Mouse (Mus musculus) embryonic stem cell, embryonic (primary cell): ENCODE measurements around the gene Rdh16f1.
"Not testable (repeated sequence)": the region's sequence is repeated elsewhere in the genome, so short reads cannot be mapped to it uniquely, and the experiment has no call there.

Source experiments
- CTCF ChIA-PET, 4 experiments: fragments of 300-600 bp in 2 of 4; fragments of 350-600 bp in 2 of 4; sonication (Branson Sonifier 250); formaldehyde crosslinking; loops; one replicate each; lab custom pipeline; 2022; ENCODE audit warnings: inconsistent platforms in 2 of 4; lab: Charles Lee
- POLR2A ChIA-PET, 4 experiments: fragments of 300-600 bp in 2 of 4; fragments of 350-600 bp in 2 of 4; sonication (Branson Sonifier 250); formaldehyde crosslinking; loops; one replicate each; lab custom pipeline; 2022; ENCODE audit warnings: antibody characterized with exemption in 4 of 4, inconsistent platforms in 1 of 4; lab: Charles Lee

The Rdh16f1 gene

DNA sequence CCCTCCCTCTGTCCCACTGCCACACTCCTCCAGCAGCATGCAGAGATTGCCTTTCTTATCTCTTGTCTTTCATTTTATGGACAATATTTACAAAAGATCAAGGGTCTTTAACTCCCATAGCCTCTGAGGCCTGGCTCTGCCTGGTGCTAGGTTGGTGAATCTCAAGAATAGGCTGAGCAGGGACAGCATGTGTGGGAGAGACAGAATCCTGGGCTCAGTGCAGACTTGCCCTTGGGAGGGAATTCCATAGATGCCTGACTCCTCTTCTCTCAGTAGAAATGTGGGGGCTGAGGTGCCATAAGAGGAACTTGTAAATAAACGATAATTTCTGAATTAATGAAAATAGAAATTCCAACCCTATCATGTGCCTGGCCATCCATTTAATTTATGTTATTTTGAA, 7.0 kb downstream of the Rdh16f1 start:
- POLR2A ChIA-PET, result no interaction called here
- CTCF ChIA-PET, result no interaction called here

DNA sequence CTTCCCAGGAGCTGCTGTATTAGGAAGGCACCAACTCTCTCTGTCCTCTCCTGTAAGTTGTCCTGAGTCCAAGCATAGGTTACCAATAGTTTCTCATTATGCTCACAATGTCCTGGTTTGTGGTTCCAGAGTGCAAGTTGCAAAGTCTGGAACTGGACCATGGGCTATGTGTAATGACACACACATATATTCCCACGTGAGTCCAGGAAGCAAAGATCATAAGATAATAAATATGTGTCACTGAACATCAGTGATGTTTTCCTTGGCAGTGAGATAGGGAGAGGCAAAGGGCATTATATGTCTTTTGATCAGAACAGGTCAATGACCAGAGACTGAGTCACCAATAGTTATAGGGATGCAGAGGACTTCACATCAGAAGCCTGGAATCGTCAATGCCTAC, 16.4 kb downstream of the Rdh16f1 start, which contains the start of gene Rdh9:
Rdh9 (plus strand) TSS at position 376 of the 400 bp plus-strand sequence.
- CTCF ChIA-PET, result no interaction called here
- POLR2A ChIA-PET, result interaction anchor here in 1 of 4 experiments (0.8 kb wide), 1 partner anchor 259 kb away, joined by 3 read pairs; no protein-coding TSS in a partner anchor

DNA sequence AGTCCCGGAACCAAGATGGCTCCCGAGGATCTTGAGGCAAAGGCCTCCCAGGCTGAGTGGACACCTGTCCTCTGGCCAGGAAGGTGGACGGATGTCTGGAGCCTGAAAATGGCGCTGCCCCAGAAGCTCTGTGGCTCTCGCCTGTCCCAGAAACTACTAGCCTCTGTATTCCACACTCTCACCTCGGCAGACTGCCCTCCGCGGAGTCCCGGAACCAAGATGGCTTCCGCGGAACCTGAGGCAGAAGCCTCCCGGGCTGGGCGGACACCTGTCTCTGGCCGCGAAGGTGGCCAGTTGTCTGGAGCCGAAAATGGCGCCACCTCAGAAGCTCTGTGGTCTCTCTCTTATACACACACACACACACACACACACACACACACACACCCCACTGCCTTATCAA, 22.7 kb downstream of the Rdh16f1 start:
- CTCF ChIA-PET, result interaction anchor here in 1 of 4 experiments (0.7 kb wide), 1 partner anchor 158 kb away, joined by 3 read pairs; no protein-coding TSS in a partner anchor

DNA sequence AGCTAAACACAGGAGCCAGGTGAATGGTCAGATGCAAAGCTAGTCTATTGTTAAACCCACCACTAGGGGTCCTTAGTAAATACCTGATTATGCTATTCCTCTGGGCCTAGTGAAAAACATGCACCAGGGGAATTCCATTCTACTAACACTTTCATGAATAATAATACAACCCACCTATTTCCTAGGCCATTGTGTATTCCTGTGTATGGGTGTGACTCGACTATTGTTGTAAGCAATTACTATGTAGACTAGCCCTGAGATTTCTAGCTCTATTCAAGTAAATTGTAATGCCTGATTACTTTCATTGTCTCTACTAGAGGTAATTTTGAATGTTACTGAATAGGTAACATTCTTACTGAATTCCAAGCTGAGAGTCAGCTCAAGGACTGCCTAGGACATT, 25.8 kb downstream of the Rdh16f1 start:
- POLR2A ChIA-PET, result interaction anchor here in 1 of 4 experiments (0.8 kb wide), 1 partner anchor 40 kb away, joined by 3 read pairs; no protein-coding TSS in a partner anchor

More for the DNA sequence above, 22.7 kb downstream of the Rdh16f1 start:
- POLR2A ChIA-PET, result interaction anchor here in 1 of 4 experiments (0.7 kb wide), 1 partner anchor 10 kb away, joined by 3 read pairs; no protein-coding TSS in a partner anchor

DNA sequence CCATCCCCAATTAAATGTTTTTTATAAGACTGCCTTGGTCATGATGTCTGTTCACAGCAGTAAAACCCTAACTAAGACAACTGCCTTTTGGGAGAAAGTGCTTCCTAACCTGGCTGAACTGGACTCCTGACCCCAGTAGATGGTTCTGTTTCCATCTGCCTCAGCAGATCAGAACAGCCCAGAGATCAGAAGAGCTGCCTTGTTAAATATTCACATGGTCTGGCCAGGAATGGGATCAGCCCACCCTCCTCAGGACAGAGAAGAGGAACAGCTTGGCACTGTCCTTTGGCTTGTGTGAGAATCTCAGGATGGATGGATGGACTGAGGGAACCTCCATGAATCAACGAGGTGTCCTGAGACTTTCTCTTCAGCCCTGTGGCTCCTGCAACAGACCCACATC, 39.7 kb downstream of the Rdh16f1 start:
- ChIA-PET CTCF (interaction anchor here in 1 of 4 experiments (0.6 kb wide), 1 partner anchor 155 kb away, joined by 4 read pairs; no protein-coding TSS in a partner anchor), POLR2A (interaction anchor here in 1 of 4 experiments (0.6 kb wide), 1 partner anchor 829 kb away, joined by 3 read pairs; no protein-coding TSS in a partner anchor)

More for the DNA sequence above, 25.8 kb downstream of the Rdh16f1 start:
- CTCF ChIA-PET, result not testable (repeated sequence)

DNA sequence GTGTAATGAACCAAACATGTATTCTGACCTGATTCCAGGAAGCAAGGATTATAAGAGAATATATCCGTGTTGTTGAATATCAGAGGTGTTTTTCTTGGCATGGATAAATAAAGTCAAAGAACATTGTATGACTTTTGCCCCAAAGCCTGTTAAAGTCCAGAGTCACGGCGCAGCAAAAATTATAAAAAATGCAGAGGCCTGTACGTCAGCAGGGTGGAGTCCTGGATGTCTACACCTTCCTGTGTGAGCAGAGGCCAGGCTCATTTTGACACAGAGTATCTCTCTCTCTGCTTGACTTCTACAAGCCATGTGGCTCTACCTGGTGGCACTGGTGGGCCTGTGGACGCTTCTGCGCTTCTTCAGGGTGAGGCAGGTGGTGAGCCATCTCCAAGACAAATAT, 41.3 kb downstream of the Rdh16f1 start, which contains the start of gene Rdh16:
Rdh16 (plus strand) TSS at position 262 of the 400 bp plus-strand sequence.
- ChIA-PET CTCF (no interaction called here), POLR2A (no interaction called here)

DNA sequence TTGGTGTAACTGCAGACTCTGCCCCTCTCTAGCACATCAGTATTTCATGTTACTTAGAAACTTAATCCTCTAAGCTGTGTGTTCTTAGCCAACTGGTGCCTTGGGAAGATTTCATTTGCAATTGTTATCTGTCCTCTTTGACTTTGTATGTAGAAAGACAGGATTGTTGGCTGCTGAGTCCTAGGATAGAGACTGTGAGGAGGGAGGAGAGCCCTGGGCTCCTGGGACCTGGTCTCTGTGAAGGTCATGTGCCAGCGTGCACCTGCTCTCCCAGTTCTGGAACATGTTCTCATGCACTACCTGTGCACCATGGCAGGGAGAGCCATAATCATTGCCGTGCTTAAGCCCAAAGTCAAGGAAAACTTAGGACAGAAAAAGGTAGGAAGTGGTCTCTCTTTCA, 42.0 kb downstream of the Rdh16f1 start:
- ChIA-PET CTCF (no interaction called here), POLR2A (no interaction called here)

DNA sequence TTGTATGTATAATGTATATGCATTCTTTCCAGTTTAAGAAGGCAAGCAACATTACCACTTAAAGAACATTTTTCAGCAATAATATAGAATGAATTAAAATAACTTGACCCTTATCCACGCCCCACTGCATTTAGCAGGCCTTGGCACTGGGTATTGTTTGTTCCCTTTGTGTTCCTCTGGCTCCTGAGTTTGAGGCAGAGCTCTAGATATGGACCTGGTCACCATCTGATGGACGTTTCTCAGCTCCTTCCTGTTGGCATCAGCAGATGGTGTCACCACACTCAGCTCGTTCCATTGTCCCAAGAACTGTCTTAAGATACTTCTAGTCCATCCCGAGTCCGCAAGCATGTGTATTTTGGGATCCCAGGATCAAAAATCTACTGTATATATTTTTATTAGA, 42.6 kb downstream of the Rdh16f1 start:
- POLR2A ChIA-PET, result interaction anchor here in 1 of 4 experiments (0.6 kb wide), 1 partner anchor 143 kb away, joined by 3 read pairs; no protein-coding TSS in a partner anchor
- CTCF ChIA-PET, result no interaction called here

DNA sequence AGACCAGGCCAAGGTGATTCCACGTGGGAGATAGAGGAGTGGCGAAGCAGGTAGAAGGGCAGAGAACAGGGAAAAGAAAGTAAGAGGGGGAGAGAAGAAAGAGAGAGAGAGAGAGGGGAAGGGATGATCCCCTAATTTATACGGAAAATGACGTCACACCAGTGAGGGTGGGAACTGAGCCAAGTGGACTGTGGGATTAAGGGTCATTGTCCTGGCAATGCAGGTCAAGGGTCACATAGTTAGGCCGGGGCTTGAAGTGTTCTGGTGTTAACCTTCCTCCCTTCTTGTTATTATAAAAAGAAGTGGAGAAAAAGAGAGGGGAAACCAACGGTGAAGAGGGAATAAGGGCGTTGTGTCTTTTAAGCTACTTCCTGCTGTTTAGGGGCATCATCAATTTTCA, 44.8 kb downstream of the Rdh16f1 start:
- ChIA-PET CTCF (no interaction called here), POLR2A (no interaction called here)

DNA sequence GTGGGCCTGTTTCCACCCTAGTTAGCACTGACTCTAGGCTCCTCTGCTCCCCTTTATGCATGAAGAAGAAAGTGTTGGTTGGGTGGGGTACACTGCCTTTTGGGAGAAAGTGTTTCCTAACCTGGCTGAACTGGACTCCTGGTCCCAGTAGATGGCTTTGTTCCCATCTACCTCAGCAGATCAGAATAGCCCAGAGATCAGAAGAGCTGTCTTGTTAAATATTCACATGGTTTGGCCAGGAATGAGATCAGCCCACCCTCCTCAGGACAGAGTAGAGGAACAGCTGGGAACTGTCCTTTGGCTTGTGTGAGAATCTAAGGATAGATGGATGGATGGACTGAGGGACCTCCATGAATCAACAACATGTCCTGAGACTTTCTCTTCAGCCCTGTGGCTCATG, 56.3 kb downstream of the Rdh16f1 start:
- ChIA-PET CTCF (interaction anchor here in 1 of 4 experiments (0.6 kb wide), 1 partner anchor 116 kb away, joined by 4 read pairs; no protein-coding TSS in a partner anchor), POLR2A (no interaction called here)

DNA sequence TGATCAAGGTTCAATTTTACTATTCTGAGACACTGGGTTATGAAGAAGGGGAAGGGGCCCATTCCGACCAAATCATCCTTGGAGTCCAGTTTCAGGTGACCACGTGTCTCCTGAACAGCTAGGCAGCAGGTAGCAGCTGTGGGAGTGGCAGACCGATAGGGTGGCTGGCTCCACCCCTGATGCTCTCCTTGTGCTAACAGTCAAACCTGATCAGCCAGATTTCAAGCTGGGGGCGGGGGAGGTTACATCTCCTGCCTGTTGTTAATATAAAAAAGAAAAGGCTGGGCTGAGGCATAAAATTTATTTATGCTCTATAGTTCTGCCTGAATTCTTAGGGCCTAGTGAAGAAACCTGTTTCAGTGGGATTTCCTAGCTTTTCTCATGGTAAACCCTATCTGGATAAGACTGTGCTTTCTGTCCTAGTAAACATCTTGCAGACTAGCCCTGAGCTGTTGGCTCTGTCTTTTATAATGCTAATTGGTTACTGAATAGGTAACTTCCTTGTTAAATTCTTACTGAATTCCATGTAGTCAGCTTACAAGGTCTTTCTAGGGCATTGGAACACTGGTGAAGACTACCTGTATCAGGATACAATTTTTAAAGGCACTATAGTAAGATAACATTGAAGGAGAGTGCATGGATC, 57.8 kb downstream of the Rdh16f1 start:
- CTCF ChIA-PET, POLR2A ChIA-PET: not testable (repeated sequence)

DNA sequence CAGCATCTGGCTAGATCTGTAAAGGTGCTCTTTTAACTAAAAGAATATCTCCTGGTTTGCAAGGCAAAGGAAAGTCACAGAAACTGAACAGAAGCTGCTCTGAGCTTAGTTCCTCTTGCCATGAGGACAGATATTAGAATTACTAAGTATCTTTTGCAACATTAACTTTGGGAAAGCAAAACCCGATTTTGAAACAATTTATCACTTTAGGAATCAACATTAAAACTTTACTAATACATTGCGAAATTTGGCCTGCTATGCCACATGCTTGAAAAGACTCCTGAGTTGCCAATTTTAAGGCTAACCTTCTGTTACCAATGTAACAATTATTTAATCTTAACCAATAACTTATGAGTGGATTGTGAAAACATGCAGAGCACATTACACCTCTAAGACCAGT, 62.2 kb downstream of the Rdh16f1 start:
- POLR2A ChIA-PET, result interaction anchor here in 1 of 4 experiments (0.6 kb wide), 1 partner anchor 178 kb away, joined by 5 read pairs; no protein-coding TSS in a partner anchor
- CTCF ChIA-PET, result not testable (repeated sequence)

DNA sequence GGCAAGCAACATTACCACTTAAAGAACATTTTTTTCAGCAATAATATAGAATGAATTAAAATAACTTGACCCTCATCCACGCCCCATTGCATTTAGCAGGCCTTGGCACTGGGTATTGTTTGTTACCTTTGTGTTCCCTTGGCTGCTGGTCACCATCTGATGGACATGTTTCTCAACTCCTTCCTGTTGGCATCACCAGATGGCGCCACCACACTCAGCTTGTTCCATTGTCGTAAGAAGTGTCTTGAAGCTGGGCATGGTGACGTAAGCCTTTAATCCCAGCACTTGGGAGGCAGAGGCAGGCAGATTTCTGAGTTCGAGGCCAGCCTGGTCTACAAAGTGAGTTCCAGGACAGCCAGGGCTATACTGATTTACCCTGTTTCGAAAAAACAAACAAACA, 65.8 kb downstream of the Rdh16f1 start:
- ChIA-PET POLR2A (no interaction called here), CTCF (interaction anchor here in 3 of 4 experiments (0.5 to 1.4 kb wide), 5 partner anchors 61 to 266 kb away, joined by 3 to 8 read pairs (median 4); partner anchors contain the start of gene Baz2a (in 1 of the 3))

DNA sequence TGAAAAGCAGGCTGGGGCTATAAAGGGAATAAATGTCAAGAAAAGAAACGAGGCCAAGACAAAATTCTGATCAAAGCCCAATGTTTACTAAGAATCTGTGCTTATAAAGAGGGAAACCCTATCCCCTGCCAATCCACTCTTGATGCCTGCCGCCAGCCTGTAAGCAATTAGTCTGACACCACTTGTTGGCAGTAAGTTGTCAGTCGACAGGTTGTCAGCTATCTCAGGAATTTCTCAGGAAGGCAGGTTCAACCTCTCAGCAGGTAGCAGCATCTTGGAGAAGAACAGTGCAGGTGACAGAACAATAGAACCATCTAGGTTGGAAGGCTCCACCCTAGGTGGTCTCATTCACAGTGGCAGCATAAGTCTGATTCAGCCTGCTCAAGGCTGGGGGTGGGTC, 69.5 kb downstream of the Rdh16f1 start:
- ChIA-PET POLR2A (no interaction called here), CTCF (no interaction called here)

DNA sequence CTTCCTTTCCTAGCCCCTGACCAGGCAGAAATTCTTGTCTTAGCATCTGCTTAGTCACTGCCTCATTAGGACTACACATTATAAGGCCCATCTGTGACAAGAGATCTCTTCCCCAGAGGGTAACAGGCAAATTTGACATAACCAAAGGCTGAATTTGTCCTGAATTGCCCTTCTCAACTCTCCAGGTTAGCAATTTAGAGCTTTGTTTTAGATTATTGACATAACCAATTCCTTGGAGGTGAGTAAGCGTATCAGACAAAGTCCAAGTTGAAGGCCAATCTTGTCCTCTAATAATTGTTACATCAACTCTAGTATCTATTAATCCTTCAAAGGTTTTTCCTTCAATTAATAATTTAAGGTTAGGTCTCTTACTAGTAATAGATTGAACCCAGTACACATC, 74.6 kb downstream of the Rdh16f1 start:
- POLR2A ChIA-PET, result not testable (repeated sequence)
- CTCF ChIA-PET, result interaction anchor here in 1 of 4 experiments (0.6 kb wide), 1 partner anchor 16 kb away, joined by 3 read pairs; no protein-coding TSS in a partner anchor

DNA sequence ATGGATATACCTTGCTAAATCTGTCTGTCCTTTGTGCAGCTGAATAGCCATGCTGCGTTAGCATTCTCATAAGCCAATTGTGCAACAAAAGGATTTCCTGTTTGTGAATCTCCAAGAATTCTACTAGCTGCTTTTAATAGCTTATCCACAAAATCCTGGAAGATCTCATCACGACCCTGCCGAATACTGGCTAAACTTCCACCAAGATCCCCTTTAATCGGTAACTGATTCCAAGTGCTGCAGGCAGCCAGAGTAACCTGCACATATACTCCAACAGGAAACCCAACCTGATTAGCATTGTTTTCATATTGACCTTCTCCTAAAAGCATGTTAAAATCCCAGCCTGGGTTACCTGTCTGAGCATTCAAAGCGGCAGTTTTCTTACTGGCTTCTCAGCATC, 75.7 kb downstream of the Rdh16f1 start:
- ChIA-PET CTCF (no interaction called here), POLR2A (interaction anchor here in 1 of 4 experiments (0.6 kb wide), 1 partner anchor 110 kb away, joined by 4 read pairs; no protein-coding TSS in a partner anchor)

DNA sequence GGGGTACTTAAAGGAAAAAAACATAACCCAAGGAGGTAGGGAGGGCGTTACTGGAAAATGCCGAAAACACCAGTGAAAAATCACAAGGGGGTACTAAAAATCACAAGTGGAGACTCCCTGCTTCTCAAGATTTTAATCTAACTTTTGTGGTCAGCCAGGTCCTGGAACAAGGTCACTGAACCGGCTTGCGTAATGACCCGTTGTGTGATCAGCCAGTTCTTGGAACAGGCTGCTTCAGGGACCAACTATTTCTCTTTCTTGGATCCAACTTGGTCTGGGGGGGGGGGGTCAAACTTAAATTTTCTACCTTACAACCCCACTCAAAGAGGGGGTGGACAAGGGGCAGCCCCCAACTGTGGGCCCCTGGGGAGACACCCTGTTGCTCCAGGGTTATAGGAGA, 78.2 kb downstream of the Rdh16f1 start:
- CTCF ChIA-PET, POLR2A ChIA-PET: not testable (repeated sequence)

DNA sequence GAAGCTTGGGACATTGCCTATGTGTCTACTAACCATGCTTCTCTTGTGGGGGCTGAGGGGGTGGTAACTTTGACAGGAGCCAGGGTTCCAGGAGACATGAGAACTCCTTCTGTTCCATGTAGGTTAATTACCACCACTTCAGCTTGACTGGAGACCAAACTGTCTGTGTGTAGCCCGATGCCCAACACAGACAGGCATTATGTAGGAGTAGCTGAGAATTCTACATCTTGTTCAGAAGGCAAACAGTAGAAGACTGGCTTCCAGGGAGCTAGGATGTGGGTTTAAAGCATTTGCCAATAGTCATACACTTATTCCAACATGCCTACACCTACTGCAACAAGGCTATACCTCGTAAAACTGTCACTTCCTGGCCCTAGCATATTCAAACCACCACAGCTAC, 79.0 kb downstream of the Rdh16f1 start:
- ChIA-PET POLR2A (no interaction called here), CTCF (no interaction called here)

DNA sequence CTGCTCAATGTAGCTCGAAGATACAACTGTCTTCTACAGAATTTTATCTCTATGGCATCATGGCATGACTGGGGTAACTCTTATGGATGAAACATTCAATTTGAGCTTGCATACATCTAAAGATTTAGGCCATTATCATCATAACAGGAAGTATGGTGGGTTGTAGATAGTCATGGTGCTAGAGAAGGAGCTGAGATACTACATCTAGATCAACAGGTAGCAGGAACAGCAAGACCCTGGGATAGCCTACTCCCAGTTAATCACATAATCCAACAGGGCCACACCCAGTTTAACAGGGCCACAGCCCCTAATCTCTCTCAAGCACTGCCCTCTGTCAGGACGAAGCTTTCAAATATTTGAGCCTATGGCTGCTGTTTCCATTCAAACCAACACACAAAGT, 81.2 kb downstream of the Rdh16f1 start:
- CTCF ChIA-PET, result no interaction called here
- POLR2A ChIA-PET, result interaction anchor here in 1 of 4 experiments (0.7 kb wide), 2 partner anchors 66 to 77 kb away, joined by 3 to 5 read pairs; no protein-coding TSS in a partner anchor
